Mouse (Mus musculus): ENCODE results near the gene Otp. TPM values are rescaled to one million over a fixed set of nuclear protein-coding genes. Genes with fewer than 3 reads are reported as not detected.

Gene Otp
- not detected in 2 replicates for polyA plus RNA-seq (2015; fragmentation: Nextera tagmentation; extraction: Ambion mirVana)

DNA sequence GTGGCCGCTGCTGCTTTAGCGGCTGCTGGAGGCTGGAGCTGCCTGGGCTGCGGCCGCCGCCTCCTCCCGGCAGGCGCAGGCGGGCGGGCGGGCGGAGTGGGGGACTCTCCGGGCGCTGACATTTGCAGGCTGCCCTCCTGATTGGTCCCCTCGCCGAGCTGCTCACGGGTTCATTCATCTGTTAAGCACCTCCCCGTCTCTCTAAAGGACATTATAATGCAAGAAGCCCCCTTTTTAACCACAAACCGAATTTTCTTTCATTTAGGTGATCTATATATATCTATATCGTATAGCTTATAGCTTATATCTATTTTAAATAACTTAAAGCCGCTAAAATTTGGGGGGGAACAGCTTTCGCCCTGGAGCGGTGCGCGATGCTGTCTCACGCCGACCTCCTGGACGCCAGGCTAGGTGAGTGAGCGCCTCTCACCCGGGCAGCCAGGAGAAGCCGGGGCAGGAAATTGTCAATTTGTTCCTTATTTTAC is at the start of gene Otp:
TSS of gene Otp (plus strand) at position 207 of the 485 bp plus-strand sequence.
- H3K9ac ChIP-seq (ENCODE audit: low read depth, low read length), result no peak within 1 kb of the TSS
- H3K4me1 ChIP-seq (replicated peaks; ENCODE audit: insufficient read depth, low read length), result no peaks in the 10 kb centered on the region
- ATAC-seq (replicated peaks; ENCODE audit: low FRiP score, low read depth) (no peak), DNase-seq (ENCODE audit: low spot score) (no peak)
- no peaks in the 10 kb centered on the region for H3K36me3 ChIP-seq (ENCODE audit: insufficient read depth, low read length)
- peaks cover 79% of the 10 kb centered on the region for H3K27me3 ChIP-seq (ENCODE audit: insufficient read depth, low read length)
- TF ChIP-seq CTCF (IDR thresholded peaks at IDR 0.05; ENCODE audit: low read depth), result no peak
- no peaks in the 10 kb centered on the region for H3K9me3 ChIP-seq (replicated peaks; ENCODE audit: low read length)
- H3K4me2 ChIP-seq (ENCODE audit: low read length), result no peak within 1 kb of the TSS
- WGBS, result 3% methylated on average over 30 of the region's 30 CpGs
- no peak within 1 kb of the TSS for H3K27ac ChIP-seq
- no peak within 1 kb of the TSS for H3K4me3 ChIP-seq (replicated peaks; ENCODE audit: low read depth, low read length)

DNA sequence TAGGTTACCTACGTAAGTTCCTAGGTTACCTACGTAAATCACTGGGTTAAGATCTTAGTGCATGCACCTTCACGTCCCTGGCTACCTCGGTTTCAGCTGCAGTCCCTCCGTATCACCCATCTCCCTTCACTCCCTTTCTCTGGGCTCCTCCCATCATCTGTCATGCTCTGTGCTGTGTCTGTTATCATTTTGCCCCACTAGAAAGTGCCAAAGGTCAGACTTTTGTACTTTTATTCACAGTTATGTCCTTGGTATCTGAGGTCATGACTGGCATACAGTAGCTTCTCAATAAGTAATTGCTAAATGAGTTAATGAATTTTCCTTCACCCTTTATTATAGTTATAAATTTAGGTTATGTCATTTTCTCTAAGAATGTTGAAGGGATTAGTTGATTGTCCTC is 49.0 kb upstream of the Otp start:
- no peak overlapping the region for H3K4me2 ChIP-seq (ENCODE audit: low read length)
- H3K27me3 ChIP-seq (ENCODE audit: insufficient read depth, low read length), result no peaks in the 10 kb centered on the region
- H3K9me3 ChIP-seq (replicated peaks; ENCODE audit: low read length), result no peaks in the 10 kb centered on the region
- WGBS, result 79% methylated on average over 5 of the region's 5 CpGs
- DNase-seq (ENCODE audit: low spot score), result no peak
- TF ChIP-seq CTCF (IDR thresholded peaks at IDR 0.05; ENCODE audit: low read depth), result no peak
- no peak overlapping the region for H3K9ac ChIP-seq (ENCODE audit: low read depth, low read length)
- H3K27ac ChIP-seq, result no peak overlapping the region
- ATAC-seq (replicated peaks; ENCODE audit: low FRiP score, low read depth), result no peak
- no peaks in the 10 kb centered on the region for H3K4me1 ChIP-seq (replicated peaks; ENCODE audit: insufficient read depth, low read length)
- H3K4me3 ChIP-seq (replicated peaks; ENCODE audit: low read depth, low read length), result no peak overlapping the region
- H3K36me3 ChIP-seq (ENCODE audit: insufficient read depth, low read length), result no peaks in the 10 kb centered on the region

DNA sequence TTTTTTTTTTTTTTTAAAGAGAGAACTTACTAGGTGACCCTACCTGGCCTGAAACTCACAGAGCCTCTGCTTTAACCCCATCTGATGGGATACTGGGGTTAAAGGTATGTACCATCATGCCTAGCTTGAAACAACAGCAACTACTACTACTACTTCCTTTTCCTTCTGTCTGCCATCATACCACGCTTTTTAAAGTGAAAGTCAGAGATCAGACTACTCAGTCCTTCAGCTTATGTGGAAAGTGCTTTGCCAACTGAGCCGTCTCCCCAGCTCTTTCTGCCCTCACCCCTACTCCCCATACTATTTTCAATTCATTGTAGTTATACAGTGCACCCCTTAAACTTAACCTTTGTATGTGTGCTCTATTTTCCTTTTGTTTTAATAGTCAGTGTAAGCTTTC is 48.4 kb upstream of the Otp start:
- Histone ChIP-seq H3K4me3 (replicated peaks; ENCODE audit: low read depth, low read length) (no peak overlapping the region), H3K36me3 (ENCODE audit: insufficient read depth, low read length) (no peaks in the 10 kb centered on the region), H3K9me3 (replicated peaks; ENCODE audit: low read length) (no peaks in the 10 kb centered on the region), H3K4me1 (replicated peaks; ENCODE audit: insufficient read depth, low read length) (no peaks in the 10 kb centered on the region), H3K27ac (no peak overlapping the region), H3K9ac (ENCODE audit: low read depth, low read length) (no peak overlapping the region), H3K4me2 (ENCODE audit: low read length) (no peak overlapping the region), H3K27me3 (ENCODE audit: insufficient read depth, low read length) (no peaks in the 10 kb centered on the region)
- TF ChIP-seq CTCF (IDR thresholded peaks at IDR 0.05; ENCODE audit: low read depth), result no peak
- ATAC-seq (replicated peaks; ENCODE audit: low FRiP score, low read depth) (no peak), DNase-seq (ENCODE audit: low spot score) (no peak)
- 64% methylated on average over 2 of the region's 2 CpGs for WGBS

DNA sequence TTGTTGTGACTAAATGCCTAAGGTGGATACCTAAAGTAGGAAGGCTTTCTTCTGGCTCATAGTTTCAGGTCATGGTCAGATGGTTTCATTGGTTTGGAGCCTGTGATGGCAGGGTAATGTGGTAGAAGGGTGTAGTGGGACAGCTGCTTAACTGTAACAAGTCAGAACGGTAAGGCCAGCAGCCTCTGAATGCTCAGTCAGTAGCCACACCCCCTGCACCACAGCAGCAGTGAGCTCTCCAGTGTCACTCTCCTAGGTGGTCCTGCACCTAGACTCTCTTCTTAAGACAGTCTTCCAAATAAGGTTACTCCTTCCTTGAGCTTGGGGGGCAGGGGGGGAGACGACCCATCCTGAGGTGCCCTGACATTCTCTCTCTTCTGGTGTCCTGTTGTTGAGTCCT is 47.6 kb upstream of the Otp start:
- H3K4me1 ChIP-seq (replicated peaks; ENCODE audit: insufficient read depth, low read length), result no peaks in the 10 kb centered on the region
- no peak overlapping the region for H3K4me3 ChIP-seq (replicated peaks; ENCODE audit: low read depth, low read length)
- H3K4me2 ChIP-seq (ENCODE audit: low read length), result no peak overlapping the region
- no peaks in the 10 kb centered on the region for H3K27me3 ChIP-seq (ENCODE audit: insufficient read depth, low read length)
- no peak for DNase-seq (ENCODE audit: low spot score)
- no peak for ATAC-seq (replicated peaks; ENCODE audit: low FRiP score, low read depth)
- TF ChIP-seq CTCF (IDR thresholded peaks at IDR 0.05; ENCODE audit: low read depth), result no peak
- H3K27ac ChIP-seq, result no peak overlapping the region
- 38% methylated on average over 2 of the region's 2 CpGs for WGBS
- no peaks in the 10 kb centered on the region for H3K9me3 ChIP-seq (replicated peaks; ENCODE audit: low read length)
- H3K9ac ChIP-seq (ENCODE audit: low read depth, low read length), result no peak overlapping the region
- H3K36me3 ChIP-seq (ENCODE audit: insufficient read depth, low read length), result no peaks in the 10 kb centered on the region

- DNase-seq (ENCODE audit: low spot score) (peak; percentile 47), ATAC-seq (replicated peaks; ENCODE audit: low FRiP score, low read depth) (0 out of 2 replicates have a peak, but pooled peaks have one; percentile 36)
- Histone ChIP-seq H3K36me3 (ENCODE audit: insufficient read depth, low read length) (peaks cover 12% of the 10 kb centered on the region; the same call in 1 of the 2 replicates), H3K4me2 (ENCODE audit: low read length) (no peak overlapping the region), H3K9me3 (replicated peaks; ENCODE audit: low read length) (no peaks in the 10 kb centered on the region), H3K9ac (ENCODE audit: low read depth, low read length) (no peak overlapping the region), H3K4me1 (replicated peaks; ENCODE audit: insufficient read depth, low read length) (no peaks in the 10 kb centered on the region), H3K27me3 (ENCODE audit: insufficient read depth, low read length) (no peaks in the 10 kb centered on the region), H3K27ac (no peak overlapping the region), H3K4me3 (replicated peaks; ENCODE audit: low read depth, low read length) (no peak overlapping the region)
- no peak for TF ChIP-seq CTCF (IDR thresholded peaks at IDR 0.05; ENCODE audit: low read depth)
- 30% methylated on average over 5 of the region's 5 CpGs for WGBS
Observed at GRCm38 (mm10) chr13:94838047-94838720, 37.2 kb upstream of the Otp start.

DNA sequence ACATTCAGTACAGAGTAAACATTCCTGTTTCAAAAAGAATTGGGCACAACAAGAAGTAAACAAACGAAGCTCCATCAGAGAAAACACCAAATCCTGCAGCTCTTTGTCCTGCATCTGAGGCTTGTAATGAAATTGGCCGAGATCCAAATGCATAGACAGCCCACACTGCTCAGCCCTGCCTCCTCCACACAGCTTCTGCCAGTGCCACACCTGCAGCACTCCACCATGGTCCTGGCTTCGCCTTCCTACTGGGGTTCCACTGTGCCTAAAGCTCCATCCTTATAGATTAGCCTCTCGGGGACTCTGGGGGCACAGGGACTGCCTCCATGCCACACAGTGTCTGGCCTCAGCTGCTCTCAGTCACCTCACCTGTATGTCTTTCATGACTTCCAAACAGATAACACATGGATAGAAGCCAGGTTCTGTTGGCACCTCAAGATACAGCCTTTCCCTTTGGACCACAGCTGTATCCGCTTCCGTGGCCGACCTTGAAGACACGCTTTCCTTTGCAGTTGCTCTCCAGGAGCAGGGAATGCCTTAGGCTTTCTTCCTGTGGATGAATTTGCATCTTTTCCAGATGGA is 36.6 kb upstream of the Otp start:
- 74% methylated on average over 8 of the region's 8 CpGs for WGBS

More for the DNA sequence above, 36.6 kb upstream of the Otp start:
- H3K9ac ChIP-seq (ENCODE audit: low read depth, low read length), result no peak overlapping the region; the same call in 1 of the 2 replicates
- no peaks in the 10 kb centered on the region for H3K4me1 ChIP-seq (replicated peaks; ENCODE audit: insufficient read depth, low read length)
- no peaks in the 10 kb centered on the region for H3K27me3 ChIP-seq (ENCODE audit: insufficient read depth, low read length)
- no peaks in the 10 kb centered on the region for H3K9me3 ChIP-seq (replicated peaks; ENCODE audit: low read length)
- H3K36me3 ChIP-seq (ENCODE audit: insufficient read depth, low read length), result peaks cover 9% of the 10 kb centered on the region; the same call in 1 of the 2 replicates
- H3K27ac ChIP-seq, result no peak overlapping the region
- DNase-seq (ENCODE audit: low spot score), result no peak
- H3K4me2 ChIP-seq (ENCODE audit: low read length), result no peak overlapping the region
- no peak for ATAC-seq (replicated peaks; ENCODE audit: low FRiP score, low read depth)
- no peak overlapping the region for H3K4me3 ChIP-seq (replicated peaks; ENCODE audit: low read depth, low read length)
- no peak for TF ChIP-seq CTCF (IDR thresholded peaks at IDR 0.05; ENCODE audit: low read depth)
